Mouse (Mus musculus): ENCODE results near the gene Adarb2.

- no peak for TF ChIP-seq CTCF (IDR thresholded peaks at IDR 0.05; ENCODE audit: low read depth)
- TF ChIP-seq EP300 (optimal IDR thresholded peaks at IDR 0.05) = no peak
These were observed 80.5 kb downstream of the Adarb2 start for GRCm38 (mm10) chr13:8283116-8283515.
